Mouse (Mus musculus): ENCODE measurements around the gene 4930548H24Rik.
"Not testable (repeated sequence)": the region's sequence is repeated elsewhere in the genome, so short reads cannot be mapped to it uniquely, and the experiment has no call there.

4930548H24Rik gene

DNA sequence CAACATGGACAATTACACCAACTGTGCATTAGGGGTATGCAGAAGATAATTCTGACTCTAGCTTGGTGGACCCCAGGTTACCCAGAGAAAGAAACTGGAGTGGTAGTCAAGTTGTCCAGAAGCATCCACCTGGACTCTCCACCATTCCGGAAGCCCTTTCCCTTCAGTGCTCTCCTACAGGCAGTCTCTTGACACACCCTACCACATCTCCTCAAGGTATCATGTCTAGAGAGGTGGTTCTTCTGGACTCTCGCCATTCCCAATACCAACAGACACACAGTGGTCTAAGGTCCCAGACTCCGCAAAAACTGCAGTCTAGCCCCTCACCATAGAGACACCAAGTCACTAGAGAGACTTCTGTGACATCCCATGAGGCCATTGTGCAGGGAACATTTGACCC lies at the start of gene 4930548H24Rik:
Gene 4930548H24Rik, plus strand, starts transcription at position 301 of the 400 bp plus-strand sequence.
- DNase-seq (ENCODE audit: low spot score in 2 of 2), result no peak

DNA sequence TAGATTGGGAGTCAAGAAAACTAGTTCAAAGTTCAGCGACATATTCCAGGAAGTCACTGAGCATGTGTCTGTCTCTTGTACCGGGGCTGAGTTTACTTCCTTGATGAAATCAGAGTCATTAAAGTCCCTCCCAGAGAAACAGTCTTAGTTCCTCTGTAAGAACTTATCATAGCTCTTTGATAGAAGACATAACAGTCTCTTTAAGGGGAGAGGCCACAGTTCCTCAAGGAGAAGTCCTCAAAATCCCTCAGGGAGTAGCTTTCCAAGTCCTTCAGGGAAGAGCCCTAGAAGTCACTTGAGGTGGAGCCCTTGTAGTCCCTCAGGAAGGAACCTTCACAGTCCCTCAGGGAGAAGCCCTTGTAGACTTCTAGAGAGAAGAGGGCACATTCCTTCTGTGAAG lies 34.2 kb upstream of the 4930548H24Rik start:
- DNase-seq (ENCODE audit: low spot score in 2 of 2), result no peak

DNA sequence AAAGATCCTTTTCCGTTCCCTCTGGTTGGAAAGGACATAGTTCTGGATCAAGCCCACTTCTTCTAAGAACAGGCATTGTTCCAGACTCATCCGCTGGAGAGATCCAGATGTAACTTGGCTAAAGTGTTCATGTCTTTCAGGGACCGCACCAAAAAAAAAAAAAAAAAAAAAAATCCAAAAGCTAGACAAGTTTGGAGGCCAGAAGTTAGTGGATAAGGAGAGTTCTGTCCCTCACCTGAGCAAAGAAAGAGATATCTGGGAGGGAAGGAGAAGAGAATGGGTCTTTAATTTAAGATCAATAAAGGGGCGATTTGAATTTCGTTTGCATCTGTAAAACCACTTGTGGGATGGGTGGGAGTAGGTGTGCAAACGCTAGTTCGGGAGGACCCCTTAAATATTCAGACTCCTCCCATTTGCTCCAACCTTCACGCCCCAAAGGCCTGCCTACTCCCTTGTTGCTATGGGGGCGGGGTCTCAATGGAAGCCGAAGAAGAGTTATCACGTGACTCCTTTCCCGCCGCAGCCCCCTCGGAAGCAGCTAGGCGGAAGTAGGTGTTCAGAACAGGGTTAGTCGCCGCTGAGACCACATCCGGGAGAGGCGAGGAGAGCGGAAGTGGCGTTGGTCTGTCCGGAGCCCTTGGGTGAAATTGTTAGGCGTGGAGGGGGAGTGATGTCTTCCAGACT lies 33.5 kb upstream of the 4930548H24Rik start, which contains the start of gene Zfp512:
Gene Zfp512, plus strand, starts transcription at position 554 of the 684 bp plus-strand sequence.
- peak; percentile 75 to 83 for DNase-seq (ENCODE audit: low spot score in 2 of 2)

DNA sequence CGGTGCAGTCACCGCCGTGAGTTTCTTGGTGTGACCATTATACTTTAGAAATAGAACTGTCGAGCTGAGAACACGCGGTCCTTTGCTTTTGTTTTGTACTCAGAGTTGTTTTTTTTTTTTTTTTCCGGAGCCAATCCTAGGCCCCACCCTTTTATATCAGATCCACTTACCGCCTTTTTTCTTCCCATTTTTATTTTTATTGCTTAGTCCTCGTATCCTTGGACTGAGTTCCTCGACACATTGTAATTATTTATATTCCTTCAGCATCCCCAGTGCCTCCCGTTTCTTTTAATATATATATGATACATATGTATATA lies 33.0 kb upstream of the 4930548H24Rik start:
- no peak for DNase-seq (ENCODE audit: low spot score in 2 of 2)

DNA sequence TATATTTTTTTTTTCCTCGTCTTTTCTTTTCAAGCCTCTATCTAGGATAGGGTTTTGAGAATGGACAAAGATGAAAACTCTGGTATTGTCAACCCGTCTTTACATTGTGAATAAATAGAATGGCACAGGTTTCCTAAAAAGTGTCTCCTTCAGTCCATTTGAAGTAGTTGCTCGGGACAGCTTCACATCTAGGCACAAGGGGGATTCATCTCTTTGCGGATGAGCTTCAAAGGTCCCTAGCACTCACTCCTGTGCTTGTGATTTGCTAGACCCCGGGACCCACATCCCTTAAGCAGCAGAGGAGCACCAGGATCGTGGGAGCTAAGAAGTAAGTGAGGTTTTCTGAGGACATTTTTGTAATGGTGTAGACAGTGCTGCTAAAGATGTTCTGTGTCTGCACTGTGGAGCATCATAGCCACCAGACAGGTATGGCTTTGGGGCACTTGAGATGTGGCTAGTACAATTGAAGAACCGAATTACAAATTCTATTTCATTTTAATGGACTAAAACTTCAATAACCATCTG lies 32.6 kb upstream of the 4930548H24Rik start:
- DNase-seq (ENCODE audit: low spot score in 2 of 2), result no peak

DNA sequence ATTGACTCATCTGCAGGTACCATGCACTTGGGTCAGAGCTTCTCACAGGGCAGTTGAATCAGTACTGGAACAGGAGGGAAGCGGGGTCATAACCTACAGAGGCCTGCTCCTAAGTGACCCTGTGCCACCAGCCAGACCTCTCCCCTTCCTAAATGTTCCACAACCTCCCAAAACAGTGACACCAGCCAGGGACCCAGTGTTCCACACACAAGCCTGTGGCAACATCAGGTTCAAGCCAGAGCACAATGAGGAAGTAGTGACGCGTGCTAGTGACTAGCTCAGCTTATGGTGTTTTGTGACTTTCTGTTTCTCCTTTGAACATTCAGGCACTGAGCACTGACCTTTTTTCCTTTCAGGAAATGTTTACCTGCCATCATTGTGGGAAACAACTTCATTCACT lies 17.7 kb upstream of the 4930548H24Rik start:
- no peak for DNase-seq (ENCODE audit: low spot score in 2 of 2)

DNA sequence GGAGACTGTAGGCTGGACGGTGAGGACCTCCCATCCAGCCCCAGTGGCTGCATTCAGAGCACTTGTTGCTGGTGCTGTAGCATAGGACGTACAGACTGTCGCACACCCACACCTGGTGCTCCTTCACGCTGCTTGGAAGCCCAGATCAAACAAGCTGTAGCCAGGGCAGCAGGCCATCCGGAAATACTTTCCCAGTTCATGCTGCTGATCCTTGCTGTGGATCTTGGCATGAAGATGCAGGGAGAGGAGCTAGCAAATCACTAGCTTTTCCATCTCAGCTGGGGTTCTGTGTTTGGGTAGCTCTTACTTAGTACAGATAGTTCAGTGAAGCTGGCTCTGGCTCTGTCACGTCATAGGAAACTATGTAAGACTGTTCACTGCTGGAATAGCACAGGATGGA lies 15.8 kb upstream of the 4930548H24Rik start:
- DNase-seq (ENCODE audit: low spot score in 2 of 2), result no peak

DNA sequence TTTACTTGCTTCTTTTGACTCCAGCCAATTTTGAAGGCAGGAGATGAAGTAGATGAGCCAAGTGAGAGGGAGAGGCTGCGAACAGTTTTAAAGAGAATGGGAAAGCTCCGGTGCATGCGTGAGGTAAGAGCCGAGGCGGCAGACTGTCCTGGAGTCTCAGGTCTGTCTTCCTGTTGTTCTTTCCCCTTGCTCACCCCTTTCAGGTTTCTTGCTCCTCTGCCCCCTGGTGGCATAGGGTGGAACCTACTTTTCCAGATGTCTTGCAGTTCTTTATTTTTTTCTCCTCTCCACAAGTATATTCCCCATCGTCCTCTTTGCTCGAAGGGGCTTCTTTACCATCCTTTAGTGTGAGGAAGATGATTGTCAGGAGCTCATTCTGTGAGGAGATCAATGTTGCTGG lies 15.2 kb upstream of the 4930548H24Rik start:
- DNase-seq (ENCODE audit: low spot score in 2 of 2), result peak; percentile 27 to 45

DNA sequence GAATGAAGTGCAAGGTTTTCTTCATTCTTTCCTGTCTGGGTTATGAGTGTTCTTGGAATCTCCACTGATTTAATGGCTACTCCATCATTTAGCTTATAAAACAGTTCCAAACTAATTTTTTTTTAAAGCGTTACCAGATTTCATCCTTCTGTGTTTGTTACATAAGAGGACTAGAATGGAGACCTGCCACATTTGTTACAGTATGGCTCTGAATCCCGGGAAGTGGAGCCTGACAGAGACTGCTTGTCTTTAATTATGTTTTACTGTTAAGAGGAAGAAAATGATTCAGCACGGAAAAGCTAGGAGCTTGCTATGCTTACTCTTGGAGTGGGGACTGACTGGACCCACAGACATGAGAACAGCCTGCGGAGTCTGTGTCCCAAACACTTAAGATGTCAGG lies 5.0 kb upstream of the 4930548H24Rik start:
- DNase-seq (ENCODE audit: low spot score in 2 of 2), result no peak

DNA sequence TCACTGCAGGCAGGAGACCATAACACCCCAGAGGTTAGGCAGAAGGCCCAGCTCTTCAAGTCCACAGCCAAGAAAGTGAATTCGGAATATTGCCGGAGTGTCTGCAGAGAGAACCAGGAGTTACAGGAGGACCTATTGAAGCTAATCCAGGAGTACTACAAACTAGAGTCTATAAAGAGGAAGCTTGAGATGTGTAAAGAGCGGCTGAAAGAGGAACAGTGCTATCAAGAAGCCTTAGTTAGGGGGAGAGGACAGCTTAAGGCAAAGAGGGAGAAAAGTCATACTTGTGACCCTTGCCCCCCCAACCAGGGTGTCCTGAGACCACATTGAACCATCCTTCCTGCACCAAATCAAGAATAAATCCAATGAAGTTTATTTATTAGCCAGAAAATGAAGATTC lies 2.3 kb downstream of the 4930548H24Rik start:
- no peak for DNase-seq (ENCODE audit: low spot score in 2 of 2)

DNA sequence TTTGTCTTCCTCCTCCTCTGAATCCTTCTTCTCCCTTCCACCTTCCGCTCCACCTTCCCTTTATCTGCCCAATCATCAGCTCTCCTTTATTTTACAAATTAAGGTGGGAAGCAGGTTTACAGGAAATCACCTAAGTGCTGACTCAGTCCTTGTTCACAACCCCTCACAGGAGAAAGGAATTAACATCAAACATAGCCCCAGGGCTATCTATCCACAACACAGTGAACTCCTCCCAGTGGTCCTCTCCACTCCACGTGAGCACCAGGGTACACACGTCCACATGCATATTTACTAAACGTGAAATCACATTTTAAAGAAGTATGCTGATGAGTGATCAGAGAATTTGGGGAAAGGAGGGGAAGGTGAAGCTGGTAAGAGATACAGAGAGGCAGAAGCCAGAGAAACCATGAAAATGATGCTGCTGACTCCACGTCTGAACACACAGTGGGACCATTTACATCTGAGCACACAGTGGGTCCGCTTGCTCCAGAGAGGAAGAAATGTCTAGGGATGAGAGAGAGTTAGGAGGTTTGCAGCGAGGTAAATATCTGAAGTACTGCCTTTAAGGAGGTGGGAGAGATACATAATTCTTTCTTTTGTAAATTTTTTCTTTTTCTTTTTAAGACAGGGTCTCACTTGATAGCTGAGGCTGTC lies 3.7 kb downstream of the 4930548H24Rik start:
- DNase-seq (ENCODE audit: low spot score in 2 of 2), result no peak

DNA sequence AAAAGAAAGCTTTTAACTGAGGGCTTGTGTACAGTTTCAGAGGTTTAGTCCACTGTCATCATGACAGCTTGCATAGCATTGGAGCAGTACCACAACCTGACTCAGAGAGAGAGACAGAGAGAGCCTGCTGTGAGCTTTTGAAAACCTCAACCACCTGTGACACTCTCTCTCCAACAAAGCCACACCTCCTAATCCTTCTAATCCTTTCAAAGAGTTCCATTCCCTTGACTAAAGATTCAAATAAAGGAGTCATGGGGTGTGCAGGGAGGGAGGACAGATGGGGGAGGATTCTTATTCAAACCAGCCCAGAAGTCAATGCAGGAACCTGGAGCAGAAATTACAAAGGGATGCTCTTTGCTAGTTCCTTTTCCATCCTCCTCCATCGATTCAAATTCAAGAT lies 6.5 kb downstream of the 4930548H24Rik start:
- DNase-seq (ENCODE audit: low spot score in 2 of 2), result no peak

DNA sequence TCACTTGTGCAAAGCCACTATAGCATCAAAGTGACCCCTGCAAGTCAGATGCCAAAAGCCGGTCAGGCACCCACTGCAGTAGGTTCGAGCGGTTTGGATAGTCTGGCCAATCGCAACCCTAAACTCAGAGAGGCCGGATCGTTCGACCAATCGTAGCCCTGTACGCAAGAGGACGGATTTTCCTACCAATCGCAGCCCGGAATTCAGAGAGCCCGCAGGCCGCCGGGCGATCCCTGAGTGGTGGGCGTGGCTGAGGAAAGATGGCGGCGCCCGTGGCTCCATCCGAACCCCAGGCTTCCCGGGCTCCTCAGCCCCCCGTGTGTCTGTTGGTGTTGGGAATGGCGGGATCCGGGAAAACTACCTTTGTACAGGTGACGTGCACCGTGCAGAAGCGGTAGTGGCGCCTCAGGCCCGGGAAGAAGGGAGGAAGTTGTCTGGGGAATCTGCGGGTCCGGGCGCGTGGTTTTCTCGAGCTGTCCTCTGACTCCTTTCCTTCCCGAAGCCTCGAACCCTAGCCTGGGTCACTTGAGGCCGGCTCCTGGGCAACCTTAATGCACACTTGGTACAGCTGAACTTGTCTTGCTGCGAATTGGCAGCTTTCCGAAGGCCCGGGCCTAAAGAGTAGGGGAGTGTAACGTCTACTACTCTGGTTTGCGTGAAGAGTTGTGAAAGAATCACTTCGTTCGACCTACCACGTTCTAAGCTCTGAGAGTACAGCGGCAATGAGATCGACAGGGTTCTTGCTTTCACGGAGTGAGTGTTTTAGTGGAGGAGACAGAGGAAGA lies 9.2 kb downstream of the 4930548H24Rik start, which contains the start of gene Gpn1:
Gene Gpn1, plus strand, starts transcription at position 229 of the 785 bp plus-strand sequence.
- DNase-seq (ENCODE audit: low spot score in 2 of 2), result peak; percentile 66 to 86

DNA sequence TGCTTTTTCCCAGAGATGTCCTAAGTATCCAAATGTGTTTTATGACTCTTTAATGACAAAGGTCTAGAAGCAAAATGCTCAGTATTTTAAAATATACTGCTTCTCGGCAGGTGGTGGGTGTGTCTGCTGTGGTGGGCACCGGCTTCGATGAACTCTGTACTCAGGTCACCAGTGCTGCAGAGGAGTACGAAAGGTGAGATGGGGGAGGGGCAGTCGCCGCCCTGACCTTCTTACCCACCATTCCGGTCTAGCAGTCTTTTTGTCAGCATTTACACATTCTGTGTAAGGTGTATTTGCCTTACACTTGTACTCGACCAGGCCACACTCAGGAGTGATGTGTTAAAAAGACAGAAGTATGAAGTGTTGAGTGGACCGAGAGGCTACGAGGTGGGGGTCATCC lies 19.3 kb downstream of the 4930548H24Rik start:
- no peak for DNase-seq (ENCODE audit: low spot score in 2 of 2)

DNA sequence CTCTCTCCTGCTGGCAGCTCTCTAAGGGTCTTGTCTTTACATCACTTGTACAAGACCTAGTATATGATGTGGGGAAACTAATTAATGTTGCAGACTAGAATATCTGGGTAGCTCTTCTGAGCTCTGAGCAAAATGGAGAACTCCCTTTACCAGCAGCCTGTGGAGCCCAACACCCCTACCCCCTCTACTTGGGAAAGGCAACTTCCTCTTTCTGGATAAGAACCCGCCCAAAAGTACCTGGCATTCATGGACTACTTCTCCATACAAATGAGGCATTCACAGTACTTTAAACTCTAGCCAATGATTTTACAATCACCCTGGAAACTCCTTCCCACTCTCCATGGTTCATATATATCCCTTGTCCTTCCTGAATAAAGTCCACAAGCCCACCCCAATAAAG lies 26.9 kb downstream of the 4930548H24Rik start:
- no peak for DNase-seq (ENCODE audit: low spot score in 2 of 2)

DNA sequence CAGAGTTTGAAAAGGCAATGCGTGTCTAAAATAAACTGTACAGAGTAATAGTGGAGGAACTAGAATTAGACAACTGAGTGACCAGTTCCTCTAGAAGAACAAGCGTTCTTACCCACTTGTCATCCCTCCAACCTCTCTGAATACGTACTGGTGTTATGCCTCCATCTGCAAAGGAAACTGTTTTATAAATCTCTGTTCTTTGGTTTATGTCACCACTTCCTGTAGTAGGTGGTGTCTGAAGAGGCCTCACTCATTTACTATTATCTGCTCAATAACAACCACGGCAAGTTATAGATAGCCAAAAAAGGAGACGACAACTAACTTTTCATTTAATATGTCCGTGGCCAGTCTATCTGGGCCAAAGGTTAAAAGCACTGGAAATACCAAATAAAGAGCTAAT lies 35.0 kb downstream of the 4930548H24Rik start:
- no peak for DNase-seq (ENCODE audit: low spot score in 2 of 2)

DNA sequence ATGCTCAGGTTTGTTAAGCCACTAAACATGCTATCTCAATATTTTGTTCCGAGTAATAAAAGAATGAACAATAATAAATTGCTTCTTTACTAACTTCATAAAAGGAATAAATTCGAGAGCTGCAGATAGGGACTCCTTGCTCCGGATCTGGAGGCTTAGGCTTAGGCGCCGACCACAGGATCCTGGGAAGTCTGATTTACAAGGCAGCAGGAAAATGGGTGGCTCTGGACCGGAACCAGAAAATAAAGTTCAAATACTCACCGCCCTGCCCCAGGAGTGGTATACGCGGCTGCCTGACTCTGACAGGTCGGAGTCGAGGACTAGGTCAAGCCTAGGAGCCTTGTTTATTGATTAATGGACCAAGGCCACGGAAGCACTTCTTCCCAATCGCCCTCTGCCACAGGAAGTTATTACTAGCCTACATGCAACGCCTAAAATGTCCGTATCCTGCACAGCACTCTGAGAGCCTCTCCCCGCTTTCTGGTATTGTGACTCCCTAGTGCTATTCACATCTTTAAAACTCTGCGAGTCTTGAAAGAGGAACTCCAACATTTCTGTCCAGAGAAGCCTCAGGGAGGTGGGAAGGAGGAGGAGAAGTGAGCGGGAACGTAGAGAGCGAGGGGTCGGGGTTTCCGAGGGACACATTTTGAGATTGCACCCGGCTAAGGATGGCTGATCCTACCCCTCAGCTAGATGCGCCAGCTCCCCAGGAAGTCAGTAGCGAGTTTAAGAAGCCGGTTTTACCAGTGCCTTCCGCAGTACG lies 41.0 kb downstream of the 4930548H24Rik start, which contains the start of gene Slc4a1ap:
Gene Slc4a1ap, plus strand, starts transcription at position 642 of the 763 bp plus-strand sequence.
- peak; percentile 63 to 68 for DNase-seq (ENCODE audit: low spot score in 2 of 2)

DNA sequence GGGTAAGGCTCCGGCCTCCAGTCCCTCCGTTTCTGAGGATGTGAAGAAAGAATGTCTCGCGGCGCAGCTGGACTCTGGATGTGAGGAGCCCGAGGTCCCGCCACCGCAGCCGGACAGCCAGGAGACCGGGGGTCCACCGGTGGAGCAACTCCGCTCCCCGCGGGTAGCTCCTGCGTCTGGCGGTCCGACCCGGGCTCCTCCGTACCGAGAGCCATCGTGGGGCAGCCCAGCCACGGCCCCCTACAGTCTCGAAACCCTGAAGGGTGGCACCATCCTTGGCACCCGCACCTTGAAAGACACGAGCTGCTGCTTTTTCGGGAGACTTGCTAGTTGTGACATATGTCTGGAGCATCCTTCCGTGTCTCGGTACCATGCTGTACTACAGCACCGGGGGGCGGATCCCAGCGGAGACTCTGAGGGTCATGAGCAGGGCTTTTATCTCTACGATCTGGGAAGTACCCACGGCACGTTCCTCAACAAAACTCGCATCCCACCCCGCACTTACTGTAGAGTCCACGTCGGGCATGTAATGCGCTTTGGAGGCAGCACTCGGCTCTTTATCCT lies 41.7 kb downstream of the 4930548H24Rik start:
- DNase-seq (ENCODE audit: low spot score in 2 of 2), result no peak

DNA sequence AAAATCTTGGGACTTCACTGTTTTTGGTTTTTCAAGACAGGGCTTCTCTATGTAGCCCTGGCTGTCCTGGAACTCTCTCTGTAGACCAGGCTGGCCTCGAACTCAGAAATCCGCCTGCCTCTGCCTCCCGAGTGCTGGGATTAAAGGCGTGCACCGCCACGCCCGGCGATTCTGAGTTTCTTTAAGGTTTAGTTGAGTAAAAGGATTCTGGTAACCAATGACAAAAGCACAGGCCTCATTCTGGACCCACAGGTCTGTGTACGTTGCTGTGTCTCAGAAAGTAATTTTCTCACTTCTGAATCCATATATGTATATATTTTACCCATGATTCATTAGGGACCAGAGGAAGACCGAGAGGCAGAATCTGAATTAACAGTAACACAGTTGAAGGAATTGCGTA lies 42.2 kb downstream of the 4930548H24Rik start, which contains the start of gene Supt7l:
Gene Supt7l, minus strand, starts transcription at position 101 of the 400 bp plus-strand sequence.
- DNase-seq (ENCODE audit: low spot score in 2 of 2), result not testable (repeated sequence)

DNA sequence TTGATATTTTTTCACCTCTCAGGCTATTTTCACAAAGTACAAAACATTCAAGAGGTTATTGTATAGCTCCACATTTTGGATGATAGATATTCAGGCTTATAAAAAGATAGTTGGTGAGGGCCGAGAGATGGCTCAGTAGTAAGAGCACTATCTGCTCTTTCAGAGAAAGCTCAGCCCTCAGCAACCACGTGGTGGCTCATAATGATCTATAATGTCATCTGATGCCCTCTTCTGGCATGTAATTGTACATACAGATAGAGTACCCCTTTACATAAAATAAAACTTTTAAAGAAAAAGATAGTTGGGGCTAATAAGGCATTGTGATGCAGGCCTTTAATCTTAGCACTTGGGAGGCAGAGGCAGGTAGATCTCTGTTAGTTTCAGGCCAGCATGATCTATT lies 43.0 kb downstream of the 4930548H24Rik start:
- no peak for DNase-seq (ENCODE audit: low spot score in 2 of 2)

DNA sequence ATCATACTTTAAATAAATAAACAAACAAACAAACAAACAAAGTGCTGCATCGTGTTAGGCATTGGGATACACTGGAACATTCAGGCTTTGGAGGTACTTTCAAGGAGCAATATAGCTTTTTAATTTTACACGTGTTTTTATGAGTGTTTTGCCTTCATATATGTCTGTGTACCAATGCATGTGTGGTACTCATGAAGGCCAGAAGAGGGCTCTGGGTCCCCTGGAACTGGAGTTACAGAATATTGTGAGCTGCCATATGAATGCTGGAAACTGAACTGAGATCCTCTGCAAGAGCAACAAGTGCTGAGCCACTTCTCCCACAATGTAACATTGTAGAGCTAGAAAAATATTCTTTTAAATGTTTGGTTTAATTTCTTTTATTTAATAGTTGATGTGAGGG lies 49.7 kb downstream of the 4930548H24Rik start:
- no peak for DNase-seq (ENCODE audit: low spot score in 2 of 2)

Measured in frontal cortex, postnatal 25 days (tissue).